Mouse (Mus musculus) right cerebral cortex, adult 2 months (tissue): Measurements from ENCODE around the gene Bcl7a.

Source experiments
- DNase-seq, 2 experiments: peaks; one replicate each; pipeline ENCODE4 v3.0.0; 2021 to 2022; ENCODE audit warnings: low spot score in 2 of 2

The Bcl7a gene

GRCm38 (mm10) chr5:123343707-123344627, at the start of gene Bcl7a:
Gene Bcl7a, plus strand, starts transcription at chr5:123343834.
- DNase-seq = peak; percentile 95 to 97

GRCm38 (mm10) chr5:123294653-123295052, 49.0 kb upstream of the Bcl7a start:
- no peak for DNase-seq

- no peak for DNase-seq
Observed at GRCm38 (mm10) chr5:123296224-123296806, 47.3 kb upstream of the Bcl7a start.

GRCm38 (mm10) chr5:123296972-123297754, 46.5 kb upstream of the Bcl7a start:
- DNase-seq = no peak

- DNase-seq = no peak
Observed at GRCm38 (mm10) chr5:123297830-123298229, 45.8 kb upstream of the Bcl7a start.

GRCm38 (mm10) chr5:123298526-123298925, 45.1 kb upstream of the Bcl7a start:
- no peak for DNase-seq

- no peak for DNase-seq
Observed at GRCm38 (mm10) chr5:123300496-123301034, 43.1 kb upstream of the Bcl7a start.

GRCm38 (mm10) chr5:123301780-123302521, 41.7 kb upstream of the Bcl7a start:
- DNase-seq = no peak

GRCm38 (mm10) chr5:123307630-123308282, 35.9 kb upstream of the Bcl7a start:
- no peak for DNase-seq

- DNase-seq = no peak
Observed at GRCm38 (mm10) chr5:123309816-123310215, 33.8 kb upstream of the Bcl7a start.

GRCm38 (mm10) chr5:123310221-123310620, 33.4 kb upstream of the Bcl7a start:
- no peak for DNase-seq

- DNase-seq = no peak
Observed at GRCm38 (mm10) chr5:123313058-123313630, 30.5 kb upstream of the Bcl7a start.

- no peak for DNase-seq
Observed at GRCm38 (mm10) chr5:123313851-123314380, 29.7 kb upstream of the Bcl7a start.

GRCm38 (mm10) chr5:123315219-123315866, 28.3 kb upstream of the Bcl7a start:
- DNase-seq = no peak

GRCm38 (mm10) chr5:123317992-123318391, 25.6 kb upstream of the Bcl7a start:
- peak in 1 of 2 experiments; percentile 23 for DNase-seq

- no peak for DNase-seq
Observed at GRCm38 (mm10) chr5:123320136-123320535, 23.5 kb upstream of the Bcl7a start.

GRCm38 (mm10) chr5:123324242-123324641, 19.4 kb upstream of the Bcl7a start:
- DNase-seq = no peak

GRCm38 (mm10) chr5:123326006-123326750, 17.5 kb upstream of the Bcl7a start:
- DNase-seq = peak; percentile 32 to 50

GRCm38 (mm10) chr5:123326751-123327148, 16.9 kb upstream of the Bcl7a start:
- DNase-seq = peak; percentile 50 to 55
